In the genomic region with DNA sequence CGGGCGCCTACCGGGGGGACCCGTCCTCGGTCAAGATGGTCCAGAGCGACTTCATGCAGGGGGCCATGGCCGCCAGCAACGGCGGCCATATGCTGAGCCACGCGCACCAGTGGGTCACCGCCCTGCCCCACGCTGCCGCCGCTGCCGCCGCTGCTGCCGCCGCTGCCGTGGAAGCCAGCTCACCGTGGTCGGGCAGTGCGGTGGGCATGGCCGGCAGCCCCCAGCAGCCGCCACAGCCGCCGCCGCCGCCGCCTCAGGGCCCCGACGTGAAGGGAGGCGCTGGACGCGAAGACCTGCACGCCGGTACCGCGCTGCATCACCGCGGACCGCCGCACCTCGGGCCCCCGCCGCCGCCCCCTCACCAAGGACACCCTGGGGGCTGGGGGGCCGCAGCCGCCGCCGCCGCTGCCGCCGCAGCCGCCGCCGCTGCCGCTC, we compare ENCODE assay signal across 8 mouse cellular contexts. TPM values are rescaled to one million over a fixed set of nuclear protein-coding genes. Genes with fewer than 3 reads are reported as not detected.
DNase-seq lines count a peak whose midpoint lies in the region; ATAC-seq lines count a peak whose summit lies in the region.

No protein-coding gene starts in this region.

- no peak overlapping the region for H3K27ac ChIP-seq in liver, embryonic 13.5 days

- peaks cover 97% of the 10 kb centered on the region for H3K27me3 ChIP-seq in liver, embryonic 13.5 days

- 2% methylated on average over 46 of the region's 58 CpGs for WGBS in liver, embryonic 13.5 days (ENCODE audit: insufficient replicate concordance)

- DNase-seq in embryo, embryonic 11 days, result peak; percentile 44
- no peak for DNase-seq in embryo, embryonic 9.5 days (ENCODE audit: extremely low spot score)
- DNase-seq in retina, postnatal 1 day, result peak; percentile 23
- DNase-seq in retina, embryonic 14.5 days (ENCODE audit: low spot score), result no peak
- no peak for DNase-seq in liver, embryonic 13.5 days
- DNase-seq in urinary bladder, postnatal 36 days (ENCODE audit: low spot score in 2 of 2), result no peak
- DNase-seq in left cerebral cortex, adult 11 months (ENCODE audit: low spot score), result no peak

- H3K36me3 ChIP-seq in liver, embryonic 13.5 days, result no peaks in the 10 kb centered on the region

- no peaks in the 10 kb centered on the region for H3K9me3 ChIP-seq in liver, embryonic 13.5 days (replicated peaks)

- H3K9ac ChIP-seq in liver, embryonic 13.5 days, result no peak overlapping the region

- peak overlapping the region; percentile 40 for H3K4me3 ChIP-seq in liver, embryonic 13.5 days (replicated peaks)

- H3K4me2 ChIP-seq in liver, embryonic 13.5 days, result peak overlapping the region; percentile 57

- peaks cover 5% of the 10 kb centered on the region; the same call in 1 of the 2 replicates for H3K4me1 ChIP-seq in liver, embryonic 13.5 days (replicated peaks)

- ATAC-seq in liver, embryonic 13.5 days (ENCODE audit: low read depth), result no peak
- ATAC-seq in erythroblast, adult 5-6 weeks (replicated peaks; ENCODE audit: low FRiP score, poor library complexity, severe bottlenecking), result no peak

RNA-seq across cellular contexts. Expression of a gene that starts 1.8 kb away (rescaled TPM):
- polyA plus RNA-seq in liver, embryonic 13.5 days (2015; fragmentation: Nextera tagmentation; extraction: Ambion mirVana), result 0.01 TPM in 1 of 2 replicates, not detected in the other
- total RNA-seq in erythroblast, adult 5-6 weeks (2015; ENCODE audit: low replicate concordance), result not detected in 2 replicates
- 0.14 TPM in 1 of 2 replicates, not detected in the other for total RNA-seq in erythroblast, adult 5-6 weeks (2017; ENCODE audit: low replicate concordance)

Comparison
In these comparisons a context has a peak if more than half of its experiments do, and no peak if none do; other contexts are left out.
1. DNase-seq: peak in embryo, embryonic 11 days (single experiment) and retina, postnatal 1 day (single experiment); none in embryo, embryonic 9.5 days (single experiment), retina, embryonic 14.5 days (single experiment), liver, embryonic 13.5 days (single experiment), urinary bladder, postnatal 36 days (0 of 2) and left cerebral cortex, adult 11 months (single experiment).